Mouse (Mus musculus) neural tube, embryonic 11.5 days (tissue): Measurements from ENCODE around the gene Sgk1. TPM values are rescaled to one million over a fixed set of nuclear protein-coding genes. Genes with fewer than 3 reads are reported as not detected.

Experiments
- ATAC-seq: fragments of 200-750 bp; cut with Nextera tagmentation; 2 replicates; pipeline ENCODE4 v1.8.0; 2017; ENCODE audit warnings: moderate number of reproducible peaks, mild to moderate bottlenecking, moderate TSS enrichment, moderate library complexity; ENCODE audit not compliant: insufficient read depth, low FRiP score, low TSS enrichment
- DNase-seq: peaks from one replicate; pipeline ENCODE4 v3.0.0-alpha.2; 2015; ENCODE audit warnings: low spot score
- H3K27ac ChIP-seq: fragments of 300-500 bp; sonication (generic); 2 replicates; pipeline ENCODE4 v1.5.1; 2014; ENCODE audit warnings: low read depth, mild to moderate bottlenecking, low read length
- H3K27me3 ChIP-seq: fragments of 300-500 bp; sonication (generic); 2 replicates; pipeline ENCODE4 v1.6.1; 2014; ENCODE audit warnings: mild to moderate bottlenecking, low read length, mixed read lengths; ENCODE audit not compliant: control insufficient read depth, insufficient read depth
- H3K36me3 ChIP-seq: fragments of 300-500 bp; sonication (generic); 2 replicates; pipeline ENCODE4 v1.6.1; 2014; ENCODE audit warnings: mild to moderate bottlenecking, low read length, moderate library complexity, mixed read lengths; ENCODE audit not compliant: control insufficient read depth, insufficient read depth
- H3K4me1 ChIP-seq: fragments of 300-500 bp; sonication (generic); 2 replicates; pipeline ENCODE4 v1.6.1; 2014; ENCODE audit warnings: low read length, mixed read lengths; ENCODE audit not compliant: control insufficient read depth, insufficient read depth
- H3K4me2 ChIP-seq: fragments of 300-500 bp; sonication (generic); 2 replicates; pipeline ENCODE4 v1.6.1; 2014; ENCODE audit warnings: low read depth, mild to moderate bottlenecking, moderate library complexity
- H3K4me3 ChIP-seq: fragments of 300-500 bp; sonication (generic); 2 replicates; pipeline ENCODE4 v1.5.1; 2014; ENCODE audit warnings: low read depth, low read length
- H3K9ac ChIP-seq: fragments of 300-500 bp; sonication (generic); 2 replicates; pipeline ENCODE4 v1.6.1; 2014; ENCODE audit warnings: mild to moderate bottlenecking, low read length
- H3K9me3 ChIP-seq: fragments of 300-500 bp; sonication (generic); 2 replicates; pipeline ENCODE4 v1.6.1; 2016; ENCODE audit warnings: low read length; ENCODE audit not compliant: control insufficient read depth
- WGBS: fragments of 180-500 bp; shearing (Covaris S2); extraction: QIAGEN DNeasy Blood & Tissue Kit; methylation state at CpG from one replicate; pipeline ENCODE4 v1.1.7; 2014; 5-methylcytosine and 5-hydroxymethylcytosine counted together
- polyA plus RNA-seq: library from polyadenylated mRNA; unstranded; fragments of >200 nt; fragmentation: Nextera tagmentation; extraction: Ambion mirVana; gene quantifications from 2 replicates; pipeline ENCODE4 v1.2.1, GENCODE M21; 2014

The Sgk1 gene
- polyA plus RNA-seq, 1 experiment from 2014 or later = 22.1 TPM

DNA sequence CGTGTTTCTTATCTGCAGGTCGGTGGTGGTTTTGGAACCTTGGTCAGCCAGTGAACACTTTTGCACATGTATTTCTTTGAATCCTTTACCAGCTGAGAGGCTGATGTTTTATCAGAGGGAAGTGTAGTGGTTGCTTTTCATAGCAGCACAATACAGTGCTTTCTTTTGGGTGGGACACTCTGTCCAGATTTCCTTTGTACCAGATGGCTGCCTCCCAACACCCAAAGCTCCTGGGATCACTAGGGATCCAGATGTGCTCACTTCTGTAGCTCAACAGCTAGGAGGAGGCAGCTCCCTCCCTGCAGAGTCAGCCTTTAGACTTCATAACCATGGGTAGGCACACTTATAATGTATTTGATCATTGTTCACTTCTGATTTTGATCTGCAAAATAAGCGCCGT is 70.5 kb downstream of the Sgk1 start:
- WGBS = 86% methylated on average over 4 of the region's 4 CpGs
- no peak overlapping the region for H3K9ac ChIP-seq

DNA sequence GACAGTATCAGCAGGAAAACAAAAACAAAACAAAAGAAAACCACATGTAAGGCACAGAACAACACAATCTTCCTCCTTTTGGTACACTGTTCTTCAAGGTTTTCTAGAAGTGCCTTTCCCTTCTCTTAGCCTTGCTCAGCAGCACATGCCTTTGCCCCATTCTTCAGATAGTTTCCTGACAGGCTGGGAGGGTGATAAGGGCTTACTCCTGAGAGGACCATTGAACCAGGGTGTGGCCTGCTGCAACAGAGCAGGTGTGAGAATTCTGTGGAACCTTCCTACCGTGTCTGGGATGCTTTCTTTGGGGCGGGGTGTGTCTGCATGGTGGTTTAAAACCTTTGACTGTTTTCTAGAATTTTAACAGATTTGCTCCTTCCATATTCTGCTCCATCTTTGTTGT is 79.1 kb downstream of the Sgk1 start:
- Histone ChIP-seq H3K9ac (no peak overlapping the region), H3K27me3 (no peaks in the 10 kb centered on the region), H3K27ac (no peak overlapping the region), H3K4me1 (no peaks in the 10 kb centered on the region), H3K4me2 (no peak overlapping the region), H3K4me3 (no peak overlapping the region), H3K9me3 (no peaks in the 10 kb centered on the region), H3K36me3 (no peaks in the 10 kb centered on the region)
- no peak for DNase-seq
- 84% methylated on average over 2 of the region's 2 CpGs for WGBS
- no peak for ATAC-seq

More for the DNA sequence above, 70.5 kb downstream of the Sgk1 start:
- no peak overlapping the region for H3K4me3 ChIP-seq
- no peaks in the 10 kb centered on the region for H3K36me3 ChIP-seq
- no peaks in the 10 kb centered on the region for H3K27me3 ChIP-seq
- no peaks in the 10 kb centered on the region for H3K4me1 ChIP-seq
- DNase-seq (no peak), ATAC-seq (no peak)
- H3K9me3 ChIP-seq = no peaks in the 10 kb centered on the region
- H3K4me2 ChIP-seq = no peak overlapping the region
- H3K27ac ChIP-seq = no peak overlapping the region

DNA sequence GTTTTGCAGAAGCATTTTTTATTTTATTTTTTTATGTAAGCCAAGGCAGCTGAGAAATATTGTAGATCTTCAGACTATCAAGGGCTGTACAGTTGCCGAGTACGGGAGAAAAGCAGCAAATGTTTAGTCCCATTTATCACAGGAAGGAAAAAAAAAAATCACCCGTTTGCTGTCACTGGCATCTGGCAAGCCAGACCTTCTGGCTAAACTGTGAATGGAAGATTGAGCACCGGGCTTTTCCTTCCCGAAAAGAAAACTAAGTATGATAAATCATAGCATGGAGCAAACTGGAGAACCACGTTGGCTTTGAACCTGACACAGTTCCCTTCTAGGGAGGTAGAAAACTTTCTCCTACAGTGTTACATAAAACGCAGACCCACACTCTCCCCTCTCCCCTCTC is 81.0 kb downstream of the Sgk1 start:
- no peaks in the 10 kb centered on the region for H3K9me3 ChIP-seq
- no peak overlapping the region for H3K4me2 ChIP-seq
- H3K4me3 ChIP-seq = no peak overlapping the region
- no peak for DNase-seq
- no peaks in the 10 kb centered on the region for H3K4me1 ChIP-seq
- H3K27ac ChIP-seq = no peak overlapping the region
- H3K27me3 ChIP-seq = no peaks in the 10 kb centered on the region
- 53% methylated on average over 7 of the region's 7 CpGs for WGBS
- no peaks in the 10 kb centered on the region for H3K36me3 ChIP-seq
- ATAC-seq = no peak
- H3K9ac ChIP-seq = no peak overlapping the region

DNA sequence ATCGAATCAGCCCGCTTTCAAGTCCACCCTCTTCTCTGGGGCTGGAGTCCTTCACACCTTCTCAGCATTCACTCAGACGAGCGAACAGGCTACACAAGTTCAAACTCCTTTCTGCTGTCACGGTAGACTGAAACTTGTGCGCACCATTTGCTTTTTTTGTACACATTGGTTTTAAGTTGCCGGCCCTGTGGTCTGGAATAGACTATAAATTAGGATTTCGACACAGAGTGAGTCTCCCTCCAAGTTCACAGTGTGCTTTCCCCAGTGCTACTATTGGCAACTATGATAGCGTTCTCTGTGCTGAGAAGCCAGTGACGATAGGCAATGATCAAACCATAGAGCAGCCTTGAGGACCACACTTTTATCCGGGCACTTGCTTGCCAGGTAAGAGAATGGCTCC is 91.7 kb downstream of the Sgk1 start:
- Histone ChIP-seq H3K27ac (no peak overlapping the region), H3K36me3 (no peaks in the 10 kb centered on the region), H3K9ac (no peak overlapping the region), H3K4me3 (no peak overlapping the region), H3K27me3 (no peaks in the 10 kb centered on the region), H3K4me1 (no peaks in the 10 kb centered on the region), H3K9me3 (no peaks in the 10 kb centered on the region), H3K4me2 (no peak overlapping the region)
- no peak for ATAC-seq
- no peak for DNase-seq
- WGBS = 76% methylated on average over 11 of the region's 11 CpGs

DNA sequence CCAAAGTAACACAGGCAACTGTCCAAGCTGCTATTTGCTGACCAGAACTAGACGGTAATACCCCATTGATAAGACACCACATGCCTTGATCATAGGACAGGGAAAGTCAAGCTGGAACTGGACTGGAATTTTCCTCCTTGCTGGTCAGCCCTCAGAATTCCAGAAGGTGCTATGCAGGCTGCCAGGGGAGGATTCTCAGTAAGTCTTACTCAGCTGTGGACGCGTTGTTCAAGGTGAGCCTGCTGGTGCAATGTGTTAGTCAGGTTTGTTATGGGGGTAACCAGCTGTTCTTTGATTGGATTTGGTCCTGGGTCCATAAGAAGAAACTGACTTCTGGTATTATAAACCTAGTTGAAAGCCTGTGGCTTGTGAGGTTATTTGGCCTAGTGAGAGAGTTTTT is 92.8 kb downstream of the Sgk1 start:
- Histone ChIP-seq H3K9ac (no peak overlapping the region), H3K9me3 (no peaks in the 10 kb centered on the region), H3K4me3 (no peak overlapping the region), H3K27ac (no peak overlapping the region), H3K4me2 (no peak overlapping the region), H3K4me1 (no peaks in the 10 kb centered on the region), H3K27me3 (no peaks in the 10 kb centered on the region), H3K36me3 (no peaks in the 10 kb centered on the region)
- WGBS = 87% methylated on average over 3 of the region's 3 CpGs
- DNase-seq = no peak
- ATAC-seq = no peak

DNA sequence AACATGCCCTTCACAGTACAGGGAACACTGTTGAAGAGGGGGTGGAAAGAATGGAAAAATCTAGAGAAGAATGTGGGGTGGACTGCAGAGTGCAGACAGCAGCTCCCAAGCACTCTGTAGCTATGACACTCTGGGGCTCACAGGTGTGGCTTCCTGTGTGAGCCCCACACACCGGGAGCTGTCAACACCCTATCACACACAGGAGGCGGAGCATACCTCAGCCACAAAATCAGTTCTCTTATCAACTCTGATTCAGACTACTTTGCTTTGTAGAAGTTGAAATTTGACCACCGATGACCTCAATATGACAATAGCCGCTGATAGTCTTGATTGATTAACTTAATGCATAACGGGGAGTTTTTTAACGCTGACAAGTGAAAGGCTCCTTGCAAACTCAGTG is 93.4 kb downstream of the Sgk1 start:
- Histone ChIP-seq H3K9me3 (no peaks in the 10 kb centered on the region), H3K36me3 (no peaks in the 10 kb centered on the region), H3K27ac (no peak overlapping the region), H3K27me3 (no peaks in the 10 kb centered on the region), H3K4me1 (no peaks in the 10 kb centered on the region), H3K4me3 (no peak overlapping the region), H3K9ac (no peak overlapping the region), H3K4me2 (no peak overlapping the region)
- WGBS = 91% methylated on average over 6 of the region's 6 CpGs
- no peak for ATAC-seq
- no peak for DNase-seq

DNA sequence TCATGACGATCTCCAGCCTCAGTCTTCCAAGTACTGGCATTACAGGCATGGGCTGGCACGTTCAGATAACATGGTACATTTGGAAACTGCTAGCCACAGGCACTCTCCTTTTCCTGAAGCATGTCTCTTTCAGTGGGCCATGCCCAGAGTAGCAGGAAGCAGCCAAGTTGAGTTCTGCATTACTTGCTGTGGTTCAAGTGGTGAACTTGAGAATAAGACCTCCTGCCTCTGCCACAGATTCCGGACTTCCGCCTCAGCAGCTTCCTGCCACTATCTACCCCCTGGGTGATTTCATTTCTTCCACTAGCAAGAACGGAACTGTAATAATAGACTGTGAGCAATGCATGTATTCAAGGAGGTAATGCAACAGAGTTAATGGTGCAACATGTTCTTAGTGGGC is 94.3 kb downstream of the Sgk1 start:
- Histone ChIP-seq H3K9me3 (no peaks in the 10 kb centered on the region), H3K27ac (no peak overlapping the region), H3K9ac (no peak overlapping the region), H3K27me3 (no peaks in the 10 kb centered on the region), H3K4me2 (no peak overlapping the region), H3K4me1 (no peaks in the 10 kb centered on the region), H3K36me3 (no peaks in the 10 kb centered on the region), H3K4me3 (no peak overlapping the region)
- ATAC-seq (no peak), DNase-seq (no peak)
- 86% methylated on average over 5 of the region's 5 CpGs for WGBS

DNA sequence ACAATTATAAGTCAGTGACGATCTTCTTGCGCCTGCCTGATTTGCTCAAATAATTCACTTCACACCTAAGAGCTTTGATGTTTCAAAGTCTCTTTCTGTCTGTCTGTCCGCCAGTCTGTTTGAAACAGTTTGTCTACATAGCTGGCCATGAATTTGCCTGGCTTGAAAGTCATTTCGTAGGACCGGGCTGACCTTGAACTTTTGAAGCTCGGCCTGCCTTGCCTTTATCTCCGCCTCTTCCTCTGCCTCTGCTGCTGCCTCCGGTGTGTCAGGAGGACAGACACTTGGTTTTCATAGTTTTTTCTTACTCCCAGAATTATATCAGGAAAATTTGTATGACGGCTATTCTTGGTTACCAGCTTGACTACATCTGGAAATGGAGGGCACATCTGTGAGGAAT is 96.4 kb downstream of the Sgk1 start:
- ATAC-seq (no peak), DNase-seq (no peak)
- H3K4me2 ChIP-seq = no peak overlapping the region
- no peaks in the 10 kb centered on the region for H3K36me3 ChIP-seq
- no peak overlapping the region for H3K9ac ChIP-seq
- H3K4me3 ChIP-seq = no peak overlapping the region
- 92% methylated on average over 9 of the region's 9 CpGs for WGBS
- H3K27me3 ChIP-seq = no peaks in the 10 kb centered on the region
- H3K9me3 ChIP-seq = no peaks in the 10 kb centered on the region
- no peak overlapping the region for H3K27ac ChIP-seq
- no peaks in the 10 kb centered on the region for H3K4me1 ChIP-seq

DNA sequence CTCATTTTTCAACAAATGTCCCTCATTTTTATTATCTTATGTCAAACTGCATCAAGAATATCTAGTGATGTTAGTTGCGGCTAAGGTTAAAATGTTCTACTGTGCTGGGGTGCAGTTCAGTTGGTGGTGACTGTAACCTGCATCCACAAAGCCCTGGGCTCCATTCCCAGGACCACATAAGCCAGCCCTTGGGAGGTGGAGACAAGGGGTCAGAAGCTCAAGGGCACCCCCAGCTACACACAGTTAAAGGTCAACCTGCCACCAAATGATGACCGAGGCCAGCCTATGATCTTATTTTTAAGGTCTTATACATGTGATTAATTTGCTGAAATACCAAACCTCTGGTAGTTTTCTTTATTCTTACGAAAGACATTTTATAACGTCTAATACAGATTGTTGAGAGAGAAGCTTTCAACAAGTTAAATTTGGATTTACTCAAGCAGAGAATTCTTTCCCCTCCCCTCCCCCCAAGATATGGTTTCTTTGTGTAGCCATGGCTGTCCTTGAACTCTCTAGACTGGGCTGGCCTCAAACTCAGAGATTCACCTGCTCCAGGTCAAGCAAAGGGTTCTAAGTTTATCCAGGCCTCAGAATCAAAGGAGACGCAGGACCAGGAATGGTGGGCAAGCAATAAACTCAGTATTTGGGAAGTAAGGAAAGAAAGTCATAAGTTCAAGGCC is 97.4 kb downstream of the Sgk1 start:
- no peaks in the 10 kb centered on the region for H3K9me3 ChIP-seq
- H3K9ac ChIP-seq = no peak overlapping the region
- H3K27me3 ChIP-seq = no peaks in the 10 kb centered on the region
- WGBS = 91% methylated on average over 5 of the region's 5 CpGs
- no peak overlapping the region for H3K4me3 ChIP-seq
- H3K4me1 ChIP-seq = no peaks in the 10 kb centered on the region
- DNase-seq (no peak), ATAC-seq (no peak)
- H3K36me3 ChIP-seq = no peaks in the 10 kb centered on the region
- no peak overlapping the region for H3K4me2 ChIP-seq
- H3K27ac ChIP-seq = no peak overlapping the region
